Mouse (Mus musculus) hindbrain, embryonic 10.5 days (tissue): Measurements from ENCODE around the gene Parp12. TPM values are rescaled to one million over a fixed set of nuclear protein-coding genes. Genes with fewer than 3 reads are reported as not detected.
A peak's percentile ranks its signal among the peaks of the same experiment; 100 is the strongest.

Experiments
- DNase-seq: peaks from one replicate; pipeline ENCODE4 v3.0.0-alpha.2; 2017; ENCODE audit warnings: low spot score
- H3K27ac ChIP-seq: fragments of 300-500 bp; sonication (generic); 2 replicates; pipeline ENCODE4 v1.5.1; 2016; ENCODE audit warnings: mild to moderate bottlenecking, moderate library complexity
- H3K27me3 ChIP-seq: fragments of 300-500 bp; sonication (generic); 2 replicates; pipeline ENCODE4 v1.6.1; 2016; ENCODE audit warnings: mild to moderate bottlenecking; ENCODE audit not compliant: poor library complexity, insufficient read depth, severe bottlenecking
- H3K36me3 ChIP-seq: fragments of 300-500 bp; sonication (generic); 2 replicates; pipeline ENCODE4 v1.6.1; 2016; ENCODE audit warnings: mild to moderate bottlenecking, moderate library complexity
- H3K4me1 ChIP-seq: fragments of 300-500 bp; sonication (generic); replicated peaks from 2 replicates; pipeline ENCODE4 v1.6.1; 2016; ENCODE audit warnings: mild to moderate bottlenecking
- H3K4me3 ChIP-seq: fragments of 300-500 bp; sonication (generic); 2 replicates; pipeline ENCODE4 v1.5.1; 2016; ENCODE audit warnings: mild to moderate bottlenecking, moderate library complexity
- H3K9me3 ChIP-seq: fragments of 300-500 bp; sonication (generic); 2 replicates; pipeline ENCODE4 v1.6.1; 2016; ENCODE audit warnings: mild to moderate bottlenecking, moderate library complexity
- WGBS: fragments of 180-500 bp; shearing (Covaris S2); methylation state at CpG from one replicate; pipeline ENCODE4 v1.1.7; 2016; 5-methylcytosine and 5-hydroxymethylcytosine counted together
- polyA plus RNA-seq: library from polyadenylated mRNA; unstranded; fragments of >200 nt; fragmentation: Nextera tagmentation; extraction: Ambion mirVana; gene quantifications from 2 replicates; pipeline ENCODE4 v1.2.1, GENCODE M21; 2016

Parp12 gene
- polyA plus RNA-seq, 1 experiment from 2014 or later = 2.1 TPM

GRCm38 (mm10) chr6:39054206-39054864 lies 63.8 kb downstream of the Parp12 start:
- no peak for DNase-seq
- no peak overlapping the region for H3K27ac ChIP-seq
- no peak overlapping the region for H3K4me3 ChIP-seq
- WGBS = 90% methylated on average over 13 of the region's 13 CpGs
- peaks cover 9% of the 10 kb centered on the region for H3K4me1 ChIP-seq
- no peaks in the 10 kb centered on the region for H3K36me3 ChIP-seq
- H3K27me3 ChIP-seq = no peaks in the 10 kb centered on the region
- H3K9me3 ChIP-seq = no peaks in the 10 kb centered on the region

- 85% methylated on average over 4 of the region's 4 CpGs for WGBS
- no peaks in the 10 kb centered on the region for H3K9me3 ChIP-seq
- H3K4me3 ChIP-seq = no peak overlapping the region
- DNase-seq = no peak
- H3K36me3 ChIP-seq = no peaks in the 10 kb centered on the region
- peaks cover 9% of the 10 kb centered on the region for H3K4me1 ChIP-seq
- H3K27ac ChIP-seq = 0 out of 2 replicates have a peak overlapping the region, but pooled peaks have one; percentile 10
- no peaks in the 10 kb centered on the region; the same call in 1 of the 2 replicates for H3K27me3 ChIP-seq
Measured at GRCm38 (mm10) chr6:39052636-39053035, 65.5 kb downstream of the Parp12 start.

- no peaks in the 10 kb centered on the region for H3K36me3 ChIP-seq
- no peak for DNase-seq
- no peaks in the 10 kb centered on the region for H3K9me3 ChIP-seq
- H3K4me1 ChIP-seq = peaks cover 9% of the 10 kb centered on the region
- WGBS = 78% methylated on average over 9 of the region's 9 CpGs
- no peak overlapping the region for H3K4me3 ChIP-seq
- no peaks in the 10 kb centered on the region; the same call in 1 of the 2 replicates for H3K27me3 ChIP-seq
- no peak overlapping the region for H3K27ac ChIP-seq
Measured at GRCm38 (mm10) chr6:39051799-39052556, 66.2 kb downstream of the Parp12 start.

- no peaks in the 10 kb centered on the region for H3K9me3 ChIP-seq
- no peaks in the 10 kb centered on the region; the same call in 1 of the 2 replicates for H3K27me3 ChIP-seq
- 85% methylated on average over 6 of the region's 6 CpGs for WGBS
- H3K36me3 ChIP-seq = no peaks in the 10 kb centered on the region
- H3K27ac ChIP-seq = no peak overlapping the region
- H3K4me3 ChIP-seq = no peak overlapping the region
- peaks cover 9% of the 10 kb centered on the region for H3K4me1 ChIP-seq
- no peak for DNase-seq
Measured at GRCm38 (mm10) chr6:39050836-39051235, 67.3 kb downstream of the Parp12 start.

- H3K27me3 ChIP-seq = no peaks in the 10 kb centered on the region; the same call in 1 of the 2 replicates
- H3K4me3 ChIP-seq = no peak overlapping the region
- no peaks in the 10 kb centered on the region for H3K36me3 ChIP-seq
- no peak overlapping the region for H3K27ac ChIP-seq
- H3K9me3 ChIP-seq = no peaks in the 10 kb centered on the region
- 64% methylated on average over 5 of the region's 5 CpGs for WGBS
- no peaks in the 10 kb centered on the region for H3K4me1 ChIP-seq
- no peak for DNase-seq
Measured at GRCm38 (mm10) chr6:39049141-39049540, 69.0 kb downstream of the Parp12 start.

- no peak for DNase-seq
- H3K27ac ChIP-seq = no peak overlapping the region
- H3K9me3 ChIP-seq = no peaks in the 10 kb centered on the region
- H3K36me3 ChIP-seq = no peaks in the 10 kb centered on the region
- H3K4me1 ChIP-seq = peaks cover 9% of the 10 kb centered on the region
- 91% methylated on average over 9 of the region's 9 CpGs for WGBS
- H3K27me3 ChIP-seq = peaks cover 3% of the 10 kb centered on the region; the same call in 1 of the 2 replicates
- no peak overlapping the region for H3K4me3 ChIP-seq
Measured at GRCm38 (mm10) chr6:39040451-39040850, 77.7 kb downstream of the Parp12 start.

Other genes starting within 250 kb of the Parp12 start
- 1.1 and 1.9 TPM in 2 replicates for gene Tbxas1, start 242.9 kb downstream of the Parp12 start, polyA plus RNA-seq
- gene Hipk2, start 242.2 kb downstream of the Parp12 start, polyA plus RNA-seq = 28.5 and 29.6 TPM in 2 replicates
- gene Kdm7a, start 88.4 kb upstream of the Parp12 start, polyA plus RNA-seq = 12.0 and 13.9 TPM in 2 replicates